Mouse (Mus musculus) bone marrow macrophage, adult 2 months (primary cell): ENCODE measurements around the gene Magix. TPM values are rescaled to one million over a fixed set of nuclear protein-coding genes. Genes with fewer than 3 reads are reported as not detected.
"Not testable (repeated sequence)": the region's sequence is repeated elsewhere in the genome, so short reads cannot be mapped to it uniquely, and the experiment has no call there.

Experiments used
- H3K27ac ChIP-seq: 2 replicates; pipeline ENCODE4 v1.5.1; 2012; ENCODE audit warnings: low read depth, low read length; ENCODE audit not compliant: insufficient read depth
- H3K4me1 ChIP-seq: 2 replicates; pipeline ENCODE4 v1.6.1; 2012; ENCODE audit warnings: low read length; ENCODE audit not compliant: control insufficient read depth, insufficient read depth
- H3K4me3 ChIP-seq: 2 replicates; pipeline ENCODE4 v1.5.1; 2012; ENCODE audit warnings: mild to moderate bottlenecking, low read length, moderate library complexity; ENCODE audit not compliant: insufficient read depth
- CTCF ChIP-seq: IDR thresholded peaks from 2 replicates; pipeline ENCODE4 v1.5.1; 2012; ENCODE audit warnings: low read depth, mild to moderate bottlenecking, low read length, moderate library complexity
- POLR2A ChIP-seq: IDR thresholded peaks from 2 replicates; pipeline ENCODE4 v1.6.1; 2012; ENCODE audit warnings: mild to moderate bottlenecking, low read depth, low read length, borderline replicate concordance
- polyA plus RNA-seq: library from polyadenylated mRNA; stranded (reverse); fragments of >200 nt; gene quantifications from 2 replicates; pipeline ENCODE4 v1.2.4, GENCODE M21; 2012; ENCODE audit not compliant: missing spikeins, insufficient read depth, insufficient read length

Magix gene
- not detected in 2 replicates for polyA plus RNA-seq

GRCm38 (mm10) chrX:7680864-7681263, at the start of gene Magix:
Magix (minus strand) TSS chrX:7681251.
- H3K4me1 ChIP-seq: no peaks in the 10 kb centered on the region
- no peak within 1 kb of the TSS for H3K27ac ChIP-seq
- peak within 1 kb of the TSS; percentile 30; the same call in 1 of the 2 replicates for H3K4me3 ChIP-seq
- TF ChIP-seq POLR2A: no peak
- no peak for TF ChIP-seq CTCF

GRCm38 (mm10) chrX:7728922-7729265, 47.8 kb upstream of the Magix start:
- TF ChIP-seq CTCF (no peak), POLR2A (no peak)
- H3K4me3 ChIP-seq: peak overlapping the region; percentile 69
- H3K4me1 ChIP-seq: peaks cover 15% of the 10 kb centered on the region
- no peak overlapping the region for H3K27ac ChIP-seq

- no peak for TF ChIP-seq POLR2A
- TF ChIP-seq CTCF: no peak
- Histone ChIP-seq H3K4me3 (peak within 1 kb of the TSS; percentile 69), H3K4me1 (peaks cover 15% of the 10 kb centered on the region), H3K27ac (peak within 1 kb of the TSS; percentile 77)
These were observed 47.3 kb upstream of the Magix start, which contains the start of gene Praf2 for GRCm38 (mm10) chrX:7728215-7728921. Praf2 (plus strand) TSS chrX:7728439.

DNA sequence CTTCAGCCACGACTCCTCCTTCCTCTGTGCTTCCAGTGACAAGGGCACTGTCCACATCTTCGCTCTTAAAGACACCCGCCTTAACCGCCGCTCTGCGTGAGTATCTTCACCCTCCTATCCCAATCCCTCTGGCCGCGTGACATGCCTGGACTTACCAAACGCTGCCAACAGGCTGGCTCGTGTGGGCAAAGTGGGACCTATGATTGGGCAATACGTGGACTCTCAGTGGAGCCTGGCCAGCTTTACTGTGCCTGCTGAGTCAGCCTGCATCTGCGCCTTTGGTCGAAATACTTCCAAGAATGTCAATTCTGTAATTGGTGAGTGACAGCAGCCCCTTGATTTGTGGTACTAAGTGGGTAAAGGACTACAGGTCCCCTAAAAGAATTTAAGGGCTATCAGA, 46.1 kb upstream of the Magix start:
- TF ChIP-seq CTCF: no peak
- no peak for TF ChIP-seq POLR2A
- Histone ChIP-seq H3K4me3 (no peak overlapping the region), H3K4me1 (peaks cover 17% of the 10 kb centered on the region), H3K27ac (peak overlapping the region; percentile 77)

- Histone ChIP-seq H3K27ac (no peak overlapping the region), H3K4me1 (peaks cover 17% of the 10 kb centered on the region)
- TF ChIP-seq POLR2A (no peak), CTCF (no peak)
These were observed 44.8 kb upstream of the Magix start for GRCm38 (mm10) chrX:7725841-7726240.

DNA sequence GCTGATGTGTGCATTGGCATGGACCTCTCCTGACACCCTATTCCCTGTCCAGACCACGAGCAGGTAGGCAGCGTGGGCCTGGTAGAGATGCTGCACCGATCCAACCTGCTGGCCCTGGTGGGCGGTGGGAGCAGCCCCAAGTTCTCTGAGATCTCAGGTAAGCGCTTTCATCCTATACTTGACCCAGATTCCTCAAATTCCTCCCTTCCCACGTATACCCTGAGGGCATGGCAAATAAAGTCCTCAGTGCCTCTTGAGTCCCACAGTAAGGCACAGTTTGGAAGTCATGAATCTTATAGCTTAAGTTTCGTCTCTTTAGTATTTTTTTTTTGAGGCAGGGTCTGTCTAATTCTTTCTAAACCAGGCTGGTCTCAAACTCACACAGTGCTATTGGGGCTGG, 43.1 kb upstream of the Magix start:
- TF ChIP-seq POLR2A: no peak
- no peak for TF ChIP-seq CTCF
- Histone ChIP-seq H3K4me3 (no peak overlapping the region), H3K27ac (no peak overlapping the region), H3K4me1 (peaks cover 15% of the 10 kb centered on the region)

More at GRCm38 (mm10) chrX:7725841-7726240, 44.8 kb upstream of the Magix start:
- H3K4me3 ChIP-seq: no peak overlapping the region

DNA sequence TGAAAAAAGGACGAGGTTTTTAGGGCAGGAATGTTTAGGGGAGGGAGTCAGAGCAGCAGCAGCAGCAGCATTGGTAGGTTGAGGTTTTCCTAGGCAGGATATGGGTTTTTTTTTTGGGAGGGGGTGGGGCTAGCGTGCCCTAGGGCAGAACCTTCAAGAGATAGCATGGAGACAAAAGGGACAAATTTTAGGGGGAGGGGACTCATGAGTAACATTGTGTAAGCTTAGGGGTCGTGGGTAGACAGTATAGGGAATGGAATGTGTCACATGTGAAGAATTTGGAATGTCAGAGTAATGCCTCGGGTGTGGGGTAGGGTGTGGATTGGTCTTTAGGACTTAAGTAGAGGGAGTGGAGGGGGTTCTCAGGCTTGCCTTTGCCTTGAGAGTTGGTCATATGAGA, 41.6 kb upstream of the Magix start:
- H3K4me1 ChIP-seq: peaks cover 11% of the 10 kb centered on the region
- H3K4me3 ChIP-seq: peak overlapping the region; percentile 74
- TF ChIP-seq POLR2A: no peak
- peak overlapping the region; percentile 93 for H3K27ac ChIP-seq

GRCm38 (mm10) chrX:7722282-7722611, 41.2 kb upstream of the Magix start:
- Histone ChIP-seq H3K4me3 (peak overlapping the region; percentile 74), H3K4me1 (0 out of 2 replicates have a peak, but pooled peaks cover 9% of the 10 kb centered on the region), H3K27ac (peak overlapping the region; percentile 93)
- TF ChIP-seq CTCF (no peak), POLR2A (no peak)

DNA sequence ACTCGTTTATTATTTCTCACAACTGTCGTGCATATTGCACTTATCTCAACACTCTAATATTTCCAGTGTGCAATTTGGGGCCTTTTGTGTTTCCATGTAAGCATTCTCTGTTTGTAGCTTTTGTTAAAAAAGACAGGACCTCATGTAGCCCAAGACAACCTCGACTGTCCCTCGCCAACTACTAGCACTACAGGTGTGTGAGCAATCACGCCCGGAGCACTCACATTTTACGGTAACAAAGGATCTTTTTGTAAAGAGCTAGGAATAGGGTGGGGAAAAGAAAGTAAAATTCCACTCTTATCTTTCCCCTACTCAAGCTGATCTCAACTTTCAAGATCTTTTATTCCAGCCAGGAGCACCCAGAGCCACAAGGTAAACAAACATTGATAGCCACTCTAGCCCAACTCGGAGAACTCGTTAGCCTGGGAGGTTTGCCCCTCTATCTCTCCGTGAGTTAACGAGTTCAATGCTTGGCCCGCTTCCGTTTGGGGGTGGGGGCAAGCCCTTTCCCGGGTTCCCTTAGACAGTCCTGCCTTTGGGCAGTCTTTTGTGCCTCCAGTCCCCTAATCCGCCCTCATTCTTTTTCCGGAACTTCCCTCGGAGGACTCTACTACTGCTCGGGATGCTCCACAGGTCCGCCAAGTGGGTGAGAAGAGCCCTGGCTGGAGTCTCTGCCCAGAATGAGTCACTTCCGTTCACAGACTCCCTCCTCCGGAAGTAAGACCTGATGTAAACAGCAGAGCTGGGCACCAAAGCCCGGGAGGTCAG, 40.6 kb upstream of the Magix start, which contains the start of gene Gm45208:
Gene Gm45208 (plus strand): TSS at position 732 of the 768 bp plus-strand sequence.
- Histone ChIP-seq H3K4me3 (peak within 1 kb of the TSS; percentile 74), H3K4me1 (0 out of 2 replicates have a peak, but pooled peaks cover 5% of the 10 kb centered on the region), H3K27ac (peak within 1 kb of the TSS; percentile 93)
- TF ChIP-seq CTCF (no peak), POLR2A (no peak)

- H3K4me3 ChIP-seq, H3K4me1 ChIP-seq, H3K27ac ChIP-seq: not testable (repeated sequence)
These were observed 35.0 kb upstream of the Magix start for GRCm38 (mm10) chrX:7716058-7716457.

DNA sequence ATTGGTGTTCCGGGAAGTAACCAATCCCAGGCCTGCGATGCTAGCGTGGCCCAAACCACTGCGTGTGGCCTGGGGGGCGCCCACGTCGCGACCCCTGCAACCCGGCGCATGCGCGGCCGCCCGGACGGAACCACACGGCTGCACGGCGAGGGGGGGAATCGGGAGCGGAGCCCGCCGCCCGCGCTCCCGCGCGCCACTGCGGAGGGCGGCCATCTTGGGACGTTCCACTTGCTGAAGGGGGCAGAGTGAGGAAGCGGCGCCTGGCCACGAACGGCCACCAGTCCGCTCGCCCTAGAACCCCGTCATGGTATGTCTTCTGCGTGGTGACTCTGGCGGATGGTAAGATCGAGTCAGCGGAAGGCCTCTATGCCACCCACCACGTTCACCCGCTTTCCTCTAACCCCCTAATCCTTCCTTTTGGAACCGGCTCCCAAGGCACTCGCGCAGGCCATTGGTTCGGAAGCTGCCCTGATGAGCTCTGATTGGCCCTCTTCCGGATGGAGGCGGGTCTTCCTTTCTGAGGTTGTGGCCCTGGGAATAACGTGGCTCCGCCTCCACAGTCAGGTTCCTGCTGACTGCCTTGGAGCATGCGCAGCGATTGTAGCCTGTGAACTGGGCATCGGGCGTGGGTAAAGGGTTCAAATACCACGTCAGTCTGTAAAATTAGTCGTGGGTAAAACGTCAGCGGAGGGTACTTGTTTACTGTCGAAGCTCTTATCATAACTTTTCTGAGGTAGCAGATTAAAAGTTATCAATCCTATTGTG, 33.3 kb upstream of the Magix start, which contains the start of gene Wdr45:
Gene Wdr45 (plus strand): TSS at position 199 of the 765 bp plus-strand sequence.
- H3K27ac ChIP-seq: peak within 1 kb of the TSS; percentile 63
- H3K4me3 ChIP-seq: peak within 1 kb of the TSS; percentile 50
- H3K4me1 ChIP-seq: not testable (repeated sequence)

DNA sequence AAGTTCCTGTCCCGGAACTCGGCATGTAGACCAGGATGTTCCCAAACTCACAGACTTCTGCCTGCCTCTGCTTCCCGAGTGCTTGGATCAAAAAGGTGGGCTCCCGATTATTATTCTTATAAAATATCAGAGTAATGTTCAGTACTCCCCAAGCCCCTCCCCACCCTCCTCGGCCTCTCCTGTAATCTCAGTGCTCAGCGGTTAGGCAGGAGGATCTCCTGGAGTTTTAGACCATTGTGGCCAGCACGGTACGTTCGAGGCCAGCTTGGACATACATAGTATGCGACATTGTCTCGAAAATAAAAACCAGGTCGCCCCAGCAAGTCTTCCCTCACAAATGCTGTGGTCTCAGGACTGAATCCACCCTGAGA, 32.7 kb upstream of the Magix start:
- peak overlapping the region; percentile 23 for H3K27ac ChIP-seq
- not testable (repeated sequence) for H3K4me1 ChIP-seq

More for the DNA sequence above, 32.7 kb upstream of the Magix start:
- peak overlapping the region; percentile 50 for H3K4me3 ChIP-seq
